Mouse (Mus musculus): ENCODE data around the gene Slc38a9.

DNA sequence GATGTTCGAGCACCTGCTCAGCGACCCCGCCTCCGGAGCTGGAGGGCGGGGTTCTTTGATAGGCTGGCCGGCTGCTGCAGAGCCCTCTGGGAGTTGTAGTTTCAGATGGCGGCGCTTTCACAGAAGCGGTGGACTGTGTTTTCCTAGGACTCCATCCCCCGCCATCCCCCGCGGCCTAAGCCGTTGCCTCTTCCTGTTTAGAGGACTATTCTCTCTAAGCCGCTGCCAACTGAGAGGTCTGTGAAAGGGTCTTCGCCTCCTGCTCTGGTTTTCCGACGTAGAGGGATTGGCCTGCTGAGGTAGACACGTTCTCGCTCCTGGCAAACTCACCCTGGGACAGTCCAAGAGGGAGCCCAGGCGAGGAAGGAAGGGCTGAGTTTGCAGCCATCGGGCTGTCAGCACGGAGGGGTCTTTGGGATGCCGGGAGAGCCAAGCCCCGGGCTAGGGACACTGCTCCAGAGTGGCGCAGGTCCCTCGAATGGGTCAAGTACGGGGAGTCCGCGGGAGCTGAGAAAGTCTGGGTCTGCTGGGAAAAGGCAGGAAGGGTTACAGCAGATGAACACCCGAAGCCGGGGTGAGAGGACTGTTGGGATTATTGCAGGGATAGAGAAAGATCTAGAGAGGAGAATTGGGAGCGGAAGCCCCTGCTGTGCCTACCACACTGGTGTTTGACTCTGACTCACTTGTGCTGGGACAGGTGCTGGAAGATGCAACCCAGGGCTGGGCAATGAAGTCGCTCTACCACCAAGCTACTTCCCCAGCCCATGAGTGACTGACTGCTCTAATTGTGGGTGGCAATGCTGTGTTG lies at the start of gene Slc38a9:
- TF ChIP-seq GATA1 (IDR thresholded peaks at IDR 0.05; ENCODE audit: borderline replicate concordance, low read length) (no peak), FLI1 (IDR thresholded peaks at IDR 0.05; ENCODE audit: low read length) (no peak)

Data from megakaryocyte, embryonic 14.5 days (primary cell).